Mouse (Mus musculus) inflammation-experienced regulatory T-cells, adult 6 months (primary cell): ENCODE results near the gene Spint4. TPM values are rescaled to one million over a fixed set of nuclear protein-coding genes. Genes with fewer than 3 reads are reported as not detected.

ENCODE experiments used
- ATAC-seq: one replicate; pipeline ENCODE4 v1.8.0; 2017
- polyA plus RNA-seq, 3 experiments: library from polyadenylated mRNA; unstranded; fragments of 100-300 nt; shearing (Covaris generic); gene quantifications; one replicate each; pipeline ENCODE4 v1.2.1; 2017

Spint4 gene
- polyA plus RNA-seq, 3 experiments from 2014 or later: not detected

DNA sequence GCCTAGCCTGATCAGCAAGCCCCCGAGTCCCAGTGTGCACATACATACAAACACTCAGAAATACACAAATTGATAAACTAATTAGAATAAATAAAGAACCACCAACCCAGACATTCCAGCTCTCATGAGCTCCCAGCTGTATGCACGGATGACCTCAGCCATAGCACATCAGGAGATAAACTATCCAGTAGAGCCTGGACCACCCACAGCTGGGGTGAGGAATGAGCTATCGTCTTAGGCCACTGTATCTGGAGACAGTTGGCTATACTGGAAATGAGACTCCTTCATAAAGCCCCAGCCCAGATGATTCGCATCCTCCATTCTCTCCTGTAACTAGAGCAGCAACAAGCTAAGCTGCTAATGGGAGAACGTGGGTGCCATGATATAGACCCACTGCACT, 36.5 kb downstream of the Spint4 start:
- ATAC-seq: no peak

DNA sequence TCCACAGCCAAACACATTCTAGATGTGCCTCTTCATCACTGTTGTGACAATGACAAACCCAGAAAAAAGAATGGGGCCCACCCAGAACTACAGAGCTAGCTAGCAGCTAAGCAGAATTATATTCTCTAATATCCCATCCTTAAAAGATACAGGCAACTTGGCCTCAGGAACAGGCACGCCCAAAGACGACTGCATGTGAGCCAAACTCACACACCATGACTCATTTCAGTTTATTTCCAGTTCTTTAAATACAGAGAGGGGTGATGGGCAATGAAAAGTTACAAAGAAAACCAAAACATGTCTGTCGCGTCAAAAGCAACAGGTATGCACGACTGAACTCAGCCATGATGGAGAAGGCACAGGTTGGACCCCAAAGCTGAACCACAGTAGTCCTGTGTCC, 37.1 kb downstream of the Spint4 start:
- no peak for ATAC-seq

DNA sequence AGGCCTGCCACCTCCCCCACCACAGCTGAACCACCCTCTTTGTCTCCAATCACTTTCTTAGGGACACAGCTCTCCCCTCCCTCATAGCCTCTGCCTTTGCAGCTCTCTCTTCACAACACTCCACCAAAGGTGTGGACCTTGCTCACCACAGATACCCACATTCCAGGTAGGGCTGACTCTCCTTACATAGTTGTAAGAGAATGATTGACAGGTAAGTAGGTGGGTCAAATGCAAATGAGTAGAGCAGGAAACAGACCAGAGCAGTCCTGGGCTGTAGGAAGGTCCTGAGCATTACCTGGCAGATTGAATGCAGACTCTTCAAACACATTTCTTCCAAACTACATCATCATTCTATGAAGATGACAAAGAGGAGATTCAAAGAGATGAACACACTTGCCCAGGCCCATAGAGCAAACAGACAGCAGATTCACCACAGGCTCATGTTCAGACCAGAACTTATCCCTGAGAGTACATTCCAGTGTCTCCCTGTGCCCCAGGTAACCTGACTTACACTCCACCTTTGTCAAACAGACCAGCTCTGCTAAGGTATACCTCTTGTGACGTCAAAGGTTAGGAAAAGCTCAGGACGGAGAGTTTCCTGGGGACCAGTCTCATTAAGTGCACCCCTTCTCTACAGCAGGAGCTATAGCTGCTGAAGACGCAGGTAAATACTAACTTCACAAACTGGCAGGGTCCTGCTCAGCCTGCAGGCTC, 39.2 kb downstream of the Spint4 start:
- ATAC-seq: no peak

DNA sequence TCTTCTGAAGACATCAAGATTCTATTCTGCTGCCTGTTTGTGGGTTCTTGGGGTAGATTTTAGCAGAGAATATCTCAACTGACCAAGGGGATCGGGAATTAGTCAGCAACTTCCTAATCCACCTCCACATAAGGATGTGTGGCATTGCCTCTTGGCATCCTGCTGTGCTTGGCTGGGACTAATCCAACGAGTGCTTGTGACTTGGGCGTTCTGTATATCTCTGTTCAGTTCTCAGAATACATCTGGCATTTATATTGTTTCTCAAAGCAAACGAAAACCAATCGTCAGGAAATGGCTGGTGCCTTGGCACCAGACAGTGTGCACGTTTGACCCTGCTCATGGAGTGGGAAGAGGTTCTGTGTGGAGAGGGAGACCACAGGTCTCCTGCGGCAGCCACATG, 41.6 kb downstream of the Spint4 start:
- ATAC-seq: no peak

DNA sequence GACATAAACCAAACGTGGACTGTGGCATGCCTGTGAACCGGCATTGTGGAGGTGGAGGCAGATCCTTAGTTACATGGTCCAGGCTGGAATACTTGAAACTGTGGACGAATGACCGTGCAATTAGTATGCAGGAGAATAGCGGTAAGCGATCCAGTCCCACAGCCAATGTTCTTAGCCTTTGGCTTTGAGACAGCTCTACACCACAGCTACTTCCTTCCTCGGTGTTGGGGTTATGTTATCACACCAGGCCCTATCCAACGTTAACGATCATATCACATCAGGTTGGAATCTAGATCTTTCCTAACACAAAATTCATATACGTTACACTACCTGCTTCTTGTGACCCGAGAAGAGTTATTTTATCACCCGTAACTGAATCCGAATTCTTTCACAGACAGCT, 46.7 kb downstream of the Spint4 start:
- ATAC-seq: no peak

DNA sequence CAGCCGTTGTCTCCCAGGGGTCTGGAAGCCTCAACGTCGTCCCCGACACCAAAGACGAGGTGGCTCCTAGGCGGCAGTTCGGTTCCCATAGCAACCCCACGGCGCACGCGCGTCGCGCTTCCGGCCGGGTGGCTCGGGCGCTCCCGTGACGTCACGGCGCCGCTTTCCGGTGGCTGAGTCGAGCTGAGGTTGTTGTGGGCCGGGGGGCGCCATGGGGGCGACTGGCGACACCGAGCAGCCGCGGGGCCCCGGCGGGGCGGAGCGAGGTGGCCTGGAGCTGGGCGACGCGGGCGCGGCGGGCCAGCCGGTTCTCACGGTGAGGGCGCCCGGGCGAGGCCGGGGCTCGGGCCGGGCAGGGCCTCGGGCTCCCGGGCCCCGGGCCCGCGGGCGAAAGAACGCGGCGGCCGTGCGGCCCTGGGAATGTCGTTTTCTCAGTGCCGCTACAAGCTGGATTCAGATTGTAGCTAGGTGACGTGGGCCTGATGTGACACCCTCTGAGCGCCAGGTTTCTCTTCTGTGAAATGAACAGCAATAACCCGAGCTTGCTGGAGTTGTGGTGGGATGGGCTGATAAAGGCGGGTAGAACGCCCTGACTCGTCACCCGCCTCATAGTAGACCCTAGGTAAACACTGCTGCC, 47.7 kb downstream of the Spint4 start, which contains the start of the genes Wfdc3 and Dnttip1:
Gene Wfdc3 (minus strand): TSS at position 89 of the 637 bp plus-strand sequence.
Gene Dnttip1 (plus strand): TSS at position 141 of the 637 bp plus-strand sequence.
- peak; percentile 97 for ATAC-seq

DNA sequence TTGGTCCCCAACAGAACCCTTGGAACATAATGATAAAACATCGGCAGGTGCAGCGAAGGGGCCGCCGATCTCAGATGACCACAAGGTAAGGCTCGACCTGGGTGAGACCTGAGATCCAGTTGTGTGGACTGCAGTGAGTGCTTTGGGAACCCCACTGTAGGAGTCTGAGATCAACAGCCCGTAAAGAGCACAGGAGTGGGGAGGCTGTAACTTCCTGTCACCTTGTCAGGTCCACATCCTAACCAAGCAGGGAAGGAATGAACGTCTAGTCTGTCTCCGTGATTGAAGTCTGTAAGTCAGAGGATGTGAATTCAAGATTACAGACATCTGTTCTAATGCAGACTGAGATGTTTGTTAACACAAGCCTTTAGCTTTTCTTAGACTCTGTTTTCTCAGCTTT, 48.4 kb downstream of the Spint4 start:
- ATAC-seq: peak; percentile 59

DNA sequence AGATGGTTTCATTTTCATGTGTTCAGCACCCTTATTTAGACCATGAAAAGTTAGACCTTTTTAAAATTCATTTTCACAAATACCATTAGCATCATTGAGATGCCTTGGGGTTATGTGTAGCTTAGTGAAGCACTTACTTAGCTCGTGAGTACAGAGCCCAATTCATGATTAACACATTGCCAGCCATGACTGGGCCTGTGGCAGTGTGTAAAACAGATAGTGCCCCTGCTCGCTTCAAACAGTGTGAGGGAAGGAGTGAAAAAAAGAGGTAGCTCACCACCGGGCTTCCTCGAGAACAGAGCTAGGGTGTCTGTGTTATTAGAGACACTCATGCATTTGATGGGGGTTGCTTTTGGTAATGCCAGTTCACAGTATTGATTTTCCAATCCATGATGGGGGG, 49.9 kb downstream of the Spint4 start:
- no peak for ATAC-seq

DNA sequence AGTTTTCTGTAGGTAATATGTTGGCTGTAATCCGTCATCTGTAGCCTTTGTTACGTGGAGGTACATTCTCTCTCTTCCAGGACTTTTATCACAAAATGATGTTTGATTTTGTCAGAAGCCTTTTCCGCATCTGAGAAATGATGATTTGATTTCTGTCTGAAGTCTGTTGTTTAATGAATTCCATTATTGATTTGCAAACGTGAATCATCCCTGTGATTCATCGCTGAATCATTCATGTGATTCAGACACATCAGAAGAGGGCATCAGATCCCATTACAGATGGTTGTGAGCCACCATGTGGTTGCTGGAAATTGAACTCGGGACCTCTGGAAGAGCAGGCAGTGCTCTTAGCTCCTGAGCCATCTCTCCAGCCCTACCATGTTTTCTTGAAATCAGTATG, 50.7 kb downstream of the Spint4 start:
- ATAC-seq: no peak

Other genes starting within 250 kb of the Spint4 start
- gene Sys1, start 241.5 kb upstream of the Spint4 start, polyA plus RNA-seq: 10 to 100 TPM; 10.4 to 35.1 (median 25.4) TPM
- gene Gm20458, start 237.5 kb upstream of the Spint4 start, polyA plus RNA-seq: 1 to 10 TPM in 1 of 3 experiments, not detected in 2; 4.5 TPM
- gene Trp53tg5, start 224.8 kb upstream of the Spint4 start, polyA plus RNA-seq: not detected
- gene Dbndd2, start 212.4 kb upstream of the Spint4 start, polyA plus RNA-seq: 1 to 10 TPM; 1.5 to 7.5 (median 7.1) TPM
- 10 to 100 TPM; 13.6 to 36.2 (median 30.9) TPM for gene Pigt, start 201.0 kb upstream of the Spint4 start, polyA plus RNA-seq
- gene Wfdc2, start 136.1 kb upstream of the Spint4 start, polyA plus RNA-seq: not detected
- gene Spint3, start 125.0 kb upstream of the Spint4 start, polyA plus RNA-seq: not detected
- gene Wfdc6a, start 113.1 kb upstream of the Spint4 start, polyA plus RNA-seq: not detected
- not detected for gene Eppin, start 104.9 kb upstream of the Spint4 start, polyA plus RNA-seq
- not detected for gene Wfdc6b, start 85.0 kb upstream of the Spint4 start, polyA plus RNA-seq
- gene Wfdc8, start 84.9 kb upstream of the Spint4 start, polyA plus RNA-seq: not detected
- gene Wfdc16, start 59.7 kb upstream of the Spint4 start, polyA plus RNA-seq: not detected
- not detected for gene Wfdc10, start 42.5 kb upstream of the Spint4 start, polyA plus RNA-seq
- gene Wfdc9, start 41.9 kb upstream of the Spint4 start, polyA plus RNA-seq: not detected
- not detected for gene Wfdc11, start 24.4 kb upstream of the Spint4 start, polyA plus RNA-seq
- not detected for gene Wfdc13, start 13.4 kb upstream of the Spint4 start, polyA plus RNA-seq
- not detected for gene Spint5, start 16.8 kb downstream of the Spint4 start, polyA plus RNA-seq
- not detected for gene Wfdc3, start 47.4 kb downstream of the Spint4 start, polyA plus RNA-seq
- gene Dnttip1, start 47.5 kb downstream of the Spint4 start, polyA plus RNA-seq: 1 to 10 TPM; 3.8 to 7.8 (median 5.0) TPM
- gene Ube2c, start 71.4 kb downstream of the Spint4 start, polyA plus RNA-seq: 100 to 1,000 TPM in 1 of 3 experiments, 10 to 100 TPM in 1, 1 to 10 TPM in 1; 7.9 to 171 (median 15.0) TPM
- not detected for gene Tnnc2, start 81.5 kb downstream of the Spint4 start, polyA plus RNA-seq
- 1 to 10 TPM; 5.2 to 9.7 (median 6.4) TPM for gene Snx21, start 87.3 kb downstream of the Spint4 start, polyA plus RNA-seq
- 10 to 100 TPM; 34.5 to 45.6 (median 39.3) TPM for gene Acot8, start 106.4 kb downstream of the Spint4 start, polyA plus RNA-seq
- gene Zswim3, start 106.6 kb downstream of the Spint4 start, polyA plus RNA-seq: 1 to 10 TPM; 3.7 to 6.1 (median 4.8) TPM
- 10 to 100 TPM; 17.5 to 25.7 (median 22.5) TPM for gene Zswim1, start 124.2 kb downstream of the Spint4 start, polyA plus RNA-seq
- gene Spata25, start 130.0 kb downstream of the Spint4 start, polyA plus RNA-seq: not detected
- 100 to 1,000 TPM; 206 to 247 (median 207) TPM for gene Ctsa, start 134.4 kb downstream of the Spint4 start, polyA plus RNA-seq
- 1 to 10 TPM; 1.0 to 2.7 (median 1.1) TPM for gene Neurl2, start 135.0 kb downstream of the Spint4 start, polyA plus RNA-seq
- gene Pltp, start 159.2 kb downstream of the Spint4 start, polyA plus RNA-seq: 1 to 10 TPM in 2 of 3 experiments, under 1 TPM in 1; 0.50 to 3.0 (median 1.3) TPM
- 100 to 1,000 TPM; 110 to 126 (median 112) TPM for gene Pcif1, start 180.8 kb downstream of the Spint4 start, polyA plus RNA-seq
- gene Zfp335, start 213.3 kb downstream of the Spint4 start, polyA plus RNA-seq: 1 to 10 TPM; 6.2 to 7.4 (median 6.8) TPM
- 1 to 10 TPM; 1.3 to 2.6 (median 2.6) TPM for gene Mmp9, start 242.3 kb downstream of the Spint4 start, polyA plus RNA-seq